Comparison of ENCODE assay signal across 27 mouse cellular contexts in the genomic region with DNA sequence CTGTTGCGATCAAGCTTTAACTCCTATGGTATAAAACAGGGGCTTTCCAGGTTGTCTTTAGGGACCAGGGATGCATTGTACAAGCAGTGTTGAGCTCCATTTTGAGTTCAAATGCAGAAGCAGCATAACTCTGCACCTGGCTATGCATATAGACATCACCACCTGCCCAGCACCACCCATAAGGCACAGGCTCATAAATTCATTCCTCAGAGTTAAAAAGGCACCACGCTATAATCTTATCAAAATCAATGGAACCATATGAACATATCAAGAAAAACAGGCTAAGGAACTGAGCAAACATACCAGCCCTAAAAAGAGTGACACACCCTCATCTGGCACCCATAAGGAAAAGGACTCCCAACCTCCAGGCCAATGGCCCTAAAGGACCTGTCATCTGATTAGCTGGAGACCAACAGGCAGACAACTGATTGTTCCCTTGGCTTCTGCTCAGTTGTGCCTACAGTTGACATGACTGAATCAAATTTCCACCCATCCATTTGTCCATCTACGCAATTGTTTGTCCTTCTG. TPM values are rescaled to one million over a fixed set of nuclear protein-coding genes. Genes with fewer than 3 reads are reported as not detected.
"Had no signal": no experiment of that assay in that cellular context is flagged by ENCODE, and none has a peak within 500 bp of the region (broad histone marks: within the 10 kb centered on the region; RNA-seq: fewer than 3 reads in every experiment).

No protein-coding gene starts in this region.

- H3K4me3 ChIP-seq: left cerebral cortex, adult 2 months; liver, embryonic 13.5 days; midbrain, embryonic 10.5 days; midbrain, embryonic 13.5 days had no signal

- ATAC-seq: midbrain, embryonic 13.5 days had no signal

- H3K4me2 ChIP-seq: liver, embryonic 13.5 days; midbrain, embryonic 13.5 days had no signal

- H3K4me1 ChIP-seq: liver, embryonic 13.5 days; midbrain, embryonic 10.5 days; midbrain, embryonic 13.5 days had no signal

- H3K36me3 ChIP-seq: liver, embryonic 13.5 days; midbrain, embryonic 10.5 days; midbrain, embryonic 13.5 days had no signal

- DNase-seq: kidney, adult 18-20 months; kidney, adult 9 months; kidney, postnatal 25 days; layer of hippocampus, postnatal 36 days; liver, embryonic 13.5 days; lung, adult 2 months; lung, postnatal 14 days; lung, postnatal 4 days; right cerebral cortex, adult 18-20 months; right cerebral cortex, postnatal 25 days; thymus, postnatal 14 days; thymus, postnatal 4 days had no signal

- H3K27ac ChIP-seq: left cerebral cortex, adult 2 months; liver, embryonic 13.5 days; midbrain, embryonic 10.5 days; midbrain, embryonic 13.5 days; stomach, postnatal 0 days had no signal

- H3K9ac ChIP-seq: liver, embryonic 13.5 days; midbrain, embryonic 13.5 days had no signal

- H3K27me3 ChIP-seq: liver, embryonic 13.5 days; midbrain, embryonic 13.5 days had no signal

RNA-seq across cellular contexts. Expression of a gene that starts 21.0 kb away (rescaled TPM):
- total RNA-seq: layer of hippocampus, adult 8-10 months; left cerebral cortex, postnatal 10 days; megakaryocyte, adult 5-6 weeks; midbrain, postnatal 0 days had no signal
- polyA plus RNA-seq: kidney, embryonic 16.5 days; limb, embryonic 11.5 days; liver, embryonic 13.5 days; liver, embryonic 16.5 days; lung, adult 2 months; lung, embryonic 16.5 days; midbrain, embryonic 10.5 days; midbrain, embryonic 13.5 days; midbrain, postnatal 0 days; neural tube, embryonic 11.5 days; neural tube, embryonic 14.5 days; stomach, embryonic 14.5 days; stomach, postnatal 0 days had no signal

RNA-seq across cellular contexts. Expression of a gene that starts 56.2 kb away (rescaled TPM):
- total RNA-seq: midbrain, postnatal 0 days had no signal
